ENCODE assay signal across 19 mouse cellular contexts in genomic region chr6:23003152-23003551, GRCm38 (mm10).
A peak's percentile ranks its signal among the peaks of the same experiment; 100 is the strongest.
DNase-seq lines count a peak whose midpoint lies in the region; ATAC-seq and TF ChIP-seq lines count a peak whose summit lies in the region.
"Had no signal": no experiment of that assay in that cellular context is flagged by ENCODE, and none has a peak within 500 bp of the region (broad histone marks: within the 10 kb centered on the region; RNA-seq: fewer than 3 reads in every experiment).

No protein-coding gene starts in this region.

- H3K4me3 ChIP-seq in intestine, postnatal 0 days (ENCODE audit: low read depth, low read length), result no peak overlapping the region
- H3K4me3 ChIP-seq in intestine, embryonic 16.5 days (ENCODE audit: low read length), result no peak overlapping the region
- no peak overlapping the region for H3K4me3 ChIP-seq in midbrain, embryonic 14.5 days (replicated peaks; ENCODE audit: low read depth, low read length)
- H3K4me3 ChIP-seq in midbrain, embryonic 16.5 days (ENCODE audit: low read depth, low read length), result no peak overlapping the region
- H3K4me3 ChIP-seq: heart, embryonic 13.5 days; hindbrain, embryonic 10.5 days; limb, embryonic 10.5 days; liver, embryonic 15.5 days; midbrain, embryonic 13.5 days had no signal

- TF ChIP-seq CTCF in intestine, postnatal 0 days (IDR thresholded peaks at IDR 0.05; ENCODE audit: low read depth), result peak; percentile 55

- no peaks in the 10 kb centered on the region for H3K4me1 ChIP-seq in intestine, postnatal 0 days (replicated peaks; ENCODE audit: control insufficient read depth, insufficient read depth, low read length)
- no peaks in the 10 kb centered on the region for H3K4me1 ChIP-seq in intestine, embryonic 16.5 days (ENCODE audit: control insufficient read depth, insufficient read depth, low read length)
- no peaks in the 10 kb centered on the region for H3K4me1 ChIP-seq in midbrain, embryonic 14.5 days (ENCODE audit: control insufficient read depth, insufficient read depth, low read length)
- no peaks in the 10 kb centered on the region for H3K4me1 ChIP-seq in midbrain, embryonic 16.5 days (ENCODE audit: control insufficient read depth, insufficient read depth, low read length)
- H3K4me1 ChIP-seq: heart, embryonic 13.5 days; hindbrain, embryonic 10.5 days; limb, embryonic 10.5 days; liver, embryonic 15.5 days; midbrain, embryonic 13.5 days had no signal

- no peak for ATAC-seq in intestine, postnatal 0 days
- no peak for ATAC-seq in intestine, embryonic 16.5 days
- ATAC-seq in midbrain, embryonic 14.5 days (ENCODE audit: low FRiP score, low TSS enrichment), result no peak
- no peak for ATAC-seq in midbrain, embryonic 16.5 days
- ATAC-seq: midbrain, embryonic 13.5 days had no signal

- H3K9ac ChIP-seq in intestine, postnatal 0 days (ENCODE audit: low read depth, low read length), result no peak overlapping the region
- H3K9ac ChIP-seq in intestine, embryonic 16.5 days (ENCODE audit: low read depth, low read length), result no peak overlapping the region
- no peak overlapping the region for H3K9ac ChIP-seq in midbrain, embryonic 14.5 days (replicated peaks; ENCODE audit: low read length)
- H3K9ac ChIP-seq in midbrain, embryonic 16.5 days (ENCODE audit: low read depth, low read length), result no peak overlapping the region
- H3K9ac ChIP-seq: heart, embryonic 13.5 days; liver, embryonic 15.5 days; midbrain, embryonic 13.5 days had no signal

- DNase-seq in embryo, embryonic 10.5 days (ENCODE audit: low spot score), result peak; percentile 26
- DNase-seq in embryo, embryonic 9.5 days (ENCODE audit: extremely low spot score), result no peak
- DNase-seq in midbrain, embryonic 14.5 days, result peak; percentile 52
- DNase-seq in telencephalon, adult 2 months (ENCODE audit: low read depth, low spot score), result peak; percentile 2
- DNase-seq in cerebellum, adult 11 months, result no peak
- DNase-seq: adrenal gland, adult 8-10 months; cerebellum, adult 9-11 months; kidney, adult 18-20 months; kidney, postnatal 4 days; thymus, postnatal 14 days had no signal

- no peaks in the 10 kb centered on the region for H3K36me3 ChIP-seq in intestine, postnatal 0 days (ENCODE audit: control insufficient read depth, insufficient read depth)
- no peaks in the 10 kb centered on the region for H3K36me3 ChIP-seq in intestine, embryonic 16.5 days (ENCODE audit: control insufficient read depth, insufficient read depth, low read length)
- peaks cover 15% of the 10 kb centered on the region for H3K36me3 ChIP-seq in midbrain, embryonic 14.5 days (ENCODE audit: control insufficient read depth, insufficient read depth, low read length)
- H3K36me3 ChIP-seq in midbrain, embryonic 16.5 days (ENCODE audit: control insufficient read depth, insufficient read depth, low read length), result peaks cover 12% of the 10 kb centered on the region
- H3K36me3 ChIP-seq: heart, embryonic 13.5 days; limb, embryonic 10.5 days; liver, embryonic 15.5 days had no signal

- no peaks in the 10 kb centered on the region for H3K27me3 ChIP-seq in intestine, postnatal 0 days (replicated peaks; ENCODE audit: control insufficient read depth, insufficient read depth, low read length)
- H3K27me3 ChIP-seq in intestine, embryonic 16.5 days (replicated peaks; ENCODE audit: control insufficient read depth, insufficient read depth, low read length), result no peaks in the 10 kb centered on the region
- no peaks in the 10 kb centered on the region for H3K27me3 ChIP-seq in midbrain, embryonic 14.5 days (ENCODE audit: control insufficient read depth, insufficient read depth, low read length)
- H3K27me3 ChIP-seq in midbrain, embryonic 16.5 days (ENCODE audit: control insufficient read depth, insufficient read depth, low read depth, low read length), result no peaks in the 10 kb centered on the region
- H3K27me3 ChIP-seq: heart, embryonic 13.5 days; liver, embryonic 15.5 days; midbrain, embryonic 13.5 days had no signal

- H3K9me3 ChIP-seq in intestine, postnatal 0 days (ENCODE audit: control insufficient read depth), result no peaks in the 10 kb centered on the region
- no peaks in the 10 kb centered on the region for H3K9me3 ChIP-seq in intestine, embryonic 16.5 days (ENCODE audit: control insufficient read depth, low read length)
- H3K9me3 ChIP-seq in midbrain, embryonic 14.5 days (ENCODE audit: control insufficient read depth, low read length), result no peaks in the 10 kb centered on the region
- H3K9me3 ChIP-seq in midbrain, embryonic 16.5 days (replicated peaks; ENCODE audit: control insufficient read depth, low read length, poor library complexity, severe bottlenecking), result no peaks in the 10 kb centered on the region
- H3K9me3 ChIP-seq: heart, embryonic 13.5 days; hindbrain, embryonic 10.5 days; limb, embryonic 10.5 days; liver, embryonic 15.5 days; midbrain, embryonic 13.5 days had no signal

- H3K4me2 ChIP-seq in intestine, postnatal 0 days (replicated peaks; ENCODE audit: low read depth), result no peak overlapping the region
- no peak overlapping the region for H3K4me2 ChIP-seq in intestine, embryonic 16.5 days (ENCODE audit: low read depth, low read length)
- H3K4me2 ChIP-seq in midbrain, embryonic 14.5 days (ENCODE audit: low read length), result no peak overlapping the region
- no peak overlapping the region for H3K4me2 ChIP-seq in midbrain, embryonic 16.5 days (ENCODE audit: low read length)
- H3K4me2 ChIP-seq: heart, embryonic 13.5 days; liver, embryonic 15.5 days; midbrain, embryonic 13.5 days had no signal

- no peak overlapping the region for H3K27ac ChIP-seq in intestine, postnatal 0 days (ENCODE audit: low read depth, low read length)
- no peak overlapping the region for H3K27ac ChIP-seq in intestine, embryonic 16.5 days (ENCODE audit: low read length)
- no peak overlapping the region for H3K27ac ChIP-seq in midbrain, embryonic 14.5 days (replicated peaks; ENCODE audit: low read depth, low read length)
- H3K27ac ChIP-seq in midbrain, embryonic 16.5 days (ENCODE audit: low read length), result no peak overlapping the region
- H3K27ac ChIP-seq: heart, embryonic 13.5 days; hindbrain, embryonic 10.5 days; limb, embryonic 10.5 days; liver, embryonic 15.5 days; macrophage; midbrain, embryonic 13.5 days had no signal

- WGBS in intestine, postnatal 0 days, result 20% methylated on average over 3 of the region's 3 CpGs
- 24% methylated on average over 3 of the region's 3 CpGs for WGBS in intestine, embryonic 16.5 days
- 25% methylated on average over 3 of the region's 3 CpGs for WGBS in midbrain, embryonic 14.5 days
- WGBS in midbrain, embryonic 16.5 days, result 25% methylated on average over 3 of the region's 3 CpGs

Comparison
In these comparisons a context has a peak if more than half of its experiments do, and no peak if none do; other contexts are left out.
1. DNase-seq: peak in embryo, embryonic 10.5 days (single experiment), midbrain, embryonic 14.5 days (single experiment) and telencephalon, adult 2 months (single experiment); none in embryo, embryonic 9.5 days (single experiment) and cerebellum, adult 11 months (single experiment).